In genomic region chr4:46457186-46457585, GRCm38 (mm10) we compare ENCODE assay signal across 25 mouse cellular contexts. TPM values are rescaled to one million over a fixed set of nuclear protein-coding genes. Genes with fewer than 3 reads are reported as not detected.
DNase-seq lines count a peak whose midpoint lies in the region; ATAC-seq lines count a peak whose summit lies in the region.
"Had no signal": no experiment of that assay in that cellular context is flagged by ENCODE, and none has a peak within 500 bp of the region (broad histone marks: within the 10 kb centered on the region; RNA-seq: fewer than 3 reads in every experiment).

No protein-coding gene starts in this region.

- no peak overlapping the region; the same call in 1 of the 2 replicates for H3K9ac ChIP-seq in liver, embryonic 16.5 days (ENCODE audit: low read depth, low read length)
- H3K9ac ChIP-seq: hindbrain, embryonic 15.5 days; intestine, embryonic 15.5 days; limb, embryonic 15.5 days; midbrain, embryonic 13.5 days had no signal

- H3K27me3 ChIP-seq in erythroblast, embryonic 14.5 days (ENCODE audit: control insufficient read depth): no peaks in the 10 kb centered on the region
- H3K27me3 ChIP-seq in liver, embryonic 16.5 days (ENCODE audit: control insufficient read depth, insufficient read depth, low read depth, low read length): no peaks in the 10 kb centered on the region
- H3K27me3 ChIP-seq: hindbrain, embryonic 15.5 days; intestine, embryonic 15.5 days; limb, embryonic 15.5 days; megakaryocyte, embryonic 14.5 days; midbrain, embryonic 13.5 days had no signal

- DNase-seq in 416B (ENCODE audit: low read depth): peak; percentile 62
- peak; percentile 59 for DNase-seq in adipocyte (ENCODE audit: low spot score)
- DNase-seq in thymus, adult 18-20 months: no peak
- no peak for DNase-seq in adrenal gland, postnatal 36 days
- DNase-seq: cerebellum, adult 2 months; cerebellum, postnatal 36 days; gastrocnemius, postnatal 10 days; heart, adult 11 months; kidney, adult 8-10 months; kidney, postnatal 10 days; left cerebral cortex, postnatal 4 days; lung, postnatal 10 days had no signal

- peak overlapping the region; percentile 80; the same call in 1 of the 2 replicates for H3K4me2 ChIP-seq in liver, embryonic 16.5 days (ENCODE audit: low read depth, low read length)
- H3K4me2 ChIP-seq: heart, embryonic 11.5 days; hindbrain, embryonic 15.5 days; intestine, embryonic 15.5 days; limb, embryonic 15.5 days; midbrain, embryonic 13.5 days had no signal

- ATAC-seq in erythroblast, adult 5-6 weeks (replicated peaks; ENCODE audit: low FRiP score, poor library complexity, severe bottlenecking): no peak
- no peak for ATAC-seq in liver, embryonic 16.5 days (ENCODE audit: low read depth)
- ATAC-seq: forebrain, embryonic 14.5 days; intestine, embryonic 15.5 days; midbrain, embryonic 13.5 days had no signal

- H3K9me3 ChIP-seq in erythroblast, embryonic 14.5 days (ENCODE audit: control insufficient read depth, low read length): no peaks in the 10 kb centered on the region
- no peaks in the 10 kb centered on the region for H3K9me3 ChIP-seq in liver, embryonic 16.5 days (replicated peaks; ENCODE audit: control insufficient read depth, low read length)
- H3K9me3 ChIP-seq: hindbrain, embryonic 15.5 days; intestine, embryonic 15.5 days; limb, embryonic 15.5 days; megakaryocyte, embryonic 14.5 days; midbrain, embryonic 13.5 days had no signal

- H3K4me1 ChIP-seq in erythroblast, embryonic 14.5 days (ENCODE audit: control insufficient read depth): peaks cover 93% of the 10 kb centered on the region
- H3K4me1 ChIP-seq in liver, embryonic 16.5 days (ENCODE audit: control insufficient read depth, low read depth, low read length): peaks cover 69% of the 10 kb centered on the region

- WGBS in liver, embryonic 16.5 days (ENCODE audit: insufficient replicate concordance): 65% methylated on average over 3 of the region's 3 CpGs

- peak overlapping the region; percentile 98 for H3K27ac ChIP-seq in liver, embryonic 16.5 days (ENCODE audit: low read length)
- H3K27ac ChIP-seq: hindbrain, embryonic 15.5 days; intestine, embryonic 15.5 days; limb, embryonic 15.5 days; midbrain, embryonic 13.5 days had no signal

- H3K4me3 ChIP-seq in erythroblast, embryonic 14.5 days (replicated peaks): peak overlapping the region; percentile 96
- peak overlapping the region; percentile 8; the same call in 1 of the 2 replicates for H3K4me3 ChIP-seq in liver, embryonic 16.5 days (ENCODE audit: low read depth, low read length)
- H3K4me3 ChIP-seq: hindbrain, embryonic 15.5 days; intestine, embryonic 15.5 days; limb, embryonic 15.5 days; midbrain, embryonic 13.5 days had no signal

- peaks cover 100% of the 10 kb centered on the region for H3K36me3 ChIP-seq in erythroblast, embryonic 14.5 days (ENCODE audit: control insufficient read depth)
- peaks cover 34% of the 10 kb centered on the region for H3K36me3 ChIP-seq in liver, embryonic 16.5 days (ENCODE audit: control insufficient read depth, insufficient read depth)

RNA-seq across cellular contexts. Expression of gene Anp32b, which starts 6.5 kb away (rescaled TPM):
- polyA plus RNA-seq in erythroblast, embryonic 14.5 days (2012): 431 and 451 TPM in 2 replicates
- 423 and 438 TPM in 2 replicates for total RNA-seq in erythroblast, adult 5-6 weeks (2015; ENCODE audit: low replicate concordance)
- total RNA-seq in erythroblast, adult 5-6 weeks (2017; ENCODE audit: low replicate concordance): 88.0 and 170 TPM in 2 replicates
- polyA plus RNA-seq in liver, embryonic 16.5 days (2015; fragmentation: Nextera tagmentation; extraction: Ambion mirVana): 318 and 338 TPM in 2 replicates
- 100 to 1,000 TPM; 128 to 134 TPM for total RNA-seq in adrenal gland, postnatal 36 days (2021)

RNA-seq across cellular contexts. Expression of gene Nans, which starts 31.9 kb away (rescaled TPM):
- 7.2 and 7.6 TPM in 2 replicates for polyA plus RNA-seq in erythroblast, embryonic 14.5 days (2012)
- total RNA-seq in erythroblast, adult 5-6 weeks (2015; ENCODE audit: low replicate concordance): 17.3 and 25.7 TPM in 2 replicates
- total RNA-seq in erythroblast, adult 5-6 weeks (2017; ENCODE audit: low replicate concordance): 13.1 and 16.7 TPM in 2 replicates
- 40.5 and 48.3 TPM in 2 replicates for polyA plus RNA-seq in liver, embryonic 16.5 days (2015; fragmentation: Nextera tagmentation; extraction: Ambion mirVana)
- 10 to 100 TPM; 38.3 to 43.8 TPM for total RNA-seq in adrenal gland, postnatal 36 days (2021)

RNA-seq across cellular contexts. Expression of gene Hemgn, which starts 43.9 kb away (rescaled TPM):
- 36.9 and 40.4 TPM in 2 replicates for polyA plus RNA-seq in erythroblast, embryonic 14.5 days (2012)
- 294 and 312 TPM in 2 replicates for total RNA-seq in erythroblast, adult 5-6 weeks (2015; ENCODE audit: low replicate concordance)
- 420 and 452 TPM in 2 replicates for total RNA-seq in erythroblast, adult 5-6 weeks (2017; ENCODE audit: low replicate concordance)
- polyA plus RNA-seq in liver, embryonic 16.5 days (2015; fragmentation: Nextera tagmentation; extraction: Ambion mirVana): 375 and 394 TPM in 2 replicates
- total RNA-seq in adrenal gland, postnatal 36 days (2021): under 1 TPM in 1 of 2 experiments, not detected in 1; 0.17 TPM
- total RNA-seq: layer of hippocampus, postnatal 10 days; left cerebral cortex, adult 8-10 months; left cerebral cortex, postnatal 4 days had no signal
- polyA plus RNA-seq: forebrain, embryonic 14.5 days; small intestine, adult 2 months had no signal

Comparison
In these comparisons a context has a peak if more than half of its experiments do, and no peak if none do; other contexts are left out.
1. DNase-seq: peak in 416B (single experiment) and adipocyte (single experiment); none in thymus, adult 18-20 months (0 of 2) and adrenal gland, postnatal 36 days (0 of 2).
2. RNA of gene Hemgn, which starts 43.9 kb away (total RNA-seq): 294 to 452 TPM in erythroblast, adult 5-6 weeks; 0.17 TPM in adrenal gland, postnatal 36 days; every median in the first group is over 100 times any median in the second.